Mouse (Mus musculus): ENCODE measurements around the gene Lyst.
"Not testable (repeated sequence)": the region's sequence is repeated elsewhere in the genome, so short reads cannot be mapped to it uniquely, and the experiment has no call there.

Lyst gene

GRCm38 (mm10) chr13:13635224-13635623 lies 45.0 kb downstream of the Lyst start:
- no peak for DNase-seq (ENCODE audit: low spot score)

- DNase-seq (ENCODE audit: low spot score) = no peak
Observed at GRCm38 (mm10) chr13:13637577-13637976, 47.4 kb downstream of the Lyst start.

GRCm38 (mm10) chr13:13637981-13638380 lies 47.8 kb downstream of the Lyst start:
- peak; percentile 15 for DNase-seq (ENCODE audit: low spot score)

- DNase-seq (ENCODE audit: low spot score) = no peak
Observed at GRCm38 (mm10) chr13:13638725-13639124, 48.5 kb downstream of the Lyst start.

- no peak for DNase-seq (ENCODE audit: low spot score)
Observed at GRCm38 (mm10) chr13:13647296-13647695, 57.1 kb downstream of the Lyst start.

GRCm38 (mm10) chr13:13655453-13655852 lies 65.3 kb downstream of the Lyst start:
- no peak for DNase-seq (ENCODE audit: low spot score)

- not testable (repeated sequence) for DNase-seq (ENCODE audit: low spot score)
Observed at GRCm38 (mm10) chr13:13666103-13666502, 75.9 kb downstream of the Lyst start.

GRCm38 (mm10) chr13:13670669-13671068 lies 80.5 kb downstream of the Lyst start:
- DNase-seq (ENCODE audit: low spot score) = no peak

- no peak for DNase-seq (ENCODE audit: low spot score)
Observed at GRCm38 (mm10) chr13:13671585-13672328, 81.6 kb downstream of the Lyst start.

- no peak for DNase-seq (ENCODE audit: low spot score)
Observed at GRCm38 (mm10) chr13:13674669-13675343, 84.6 kb downstream of the Lyst start.

- no peak for DNase-seq (ENCODE audit: low spot score)
Observed at GRCm38 (mm10) chr13:13677871-13678270, 87.7 kb downstream of the Lyst start.

GRCm38 (mm10) chr13:13681642-13682041 lies 91.4 kb downstream of the Lyst start:
- no peak for DNase-seq (ENCODE audit: low spot score)

- peak; percentile 28 for DNase-seq (ENCODE audit: low spot score)
Observed at GRCm38 (mm10) chr13:13703476-13703875, 113.3 kb downstream of the Lyst start.

GRCm38 (mm10) chr13:13721435-13721834 lies 131.2 kb downstream of the Lyst start:
- not testable (repeated sequence) for DNase-seq (ENCODE audit: low spot score)

GRCm38 (mm10) chr13:13723293-13723692 lies 133.1 kb downstream of the Lyst start:
- DNase-seq (ENCODE audit: low spot score) = no peak

- DNase-seq (ENCODE audit: low spot score) = no peak
Observed at GRCm38 (mm10) chr13:13723786-13724185, 133.6 kb downstream of the Lyst start.

GRCm38 (mm10) chr13:13739232-13739631 lies 149.0 kb downstream of the Lyst start:
- DNase-seq (ENCODE audit: low spot score) = no peak

GRCm38 (mm10) chr13:13745911-13746310 lies 155.7 kb downstream of the Lyst start:
- no peak for DNase-seq (ENCODE audit: low spot score)

- DNase-seq (ENCODE audit: low spot score) = no peak
Observed at GRCm38 (mm10) chr13:13775778-13776494, 185.7 kb downstream of the Lyst start.

- DNase-seq (ENCODE audit: low spot score) = no peak
Observed at GRCm38 (mm10) chr13:13777052-13777451, 186.9 kb downstream of the Lyst start.

- no peak for DNase-seq (ENCODE audit: low spot score)
Observed at GRCm38 (mm10) chr13:13777696-13778095, 187.5 kb downstream of the Lyst start.

GRCm38 (mm10) chr13:13778837-13779458 lies 188.8 kb downstream of the Lyst start:
- DNase-seq (ENCODE audit: low spot score) = no peak

Data from left cerebral cortex, adult 11 months (tissue).